Comparison of ENCODE assay signal across 8 mouse cellular contexts in the genomic region with DNA sequence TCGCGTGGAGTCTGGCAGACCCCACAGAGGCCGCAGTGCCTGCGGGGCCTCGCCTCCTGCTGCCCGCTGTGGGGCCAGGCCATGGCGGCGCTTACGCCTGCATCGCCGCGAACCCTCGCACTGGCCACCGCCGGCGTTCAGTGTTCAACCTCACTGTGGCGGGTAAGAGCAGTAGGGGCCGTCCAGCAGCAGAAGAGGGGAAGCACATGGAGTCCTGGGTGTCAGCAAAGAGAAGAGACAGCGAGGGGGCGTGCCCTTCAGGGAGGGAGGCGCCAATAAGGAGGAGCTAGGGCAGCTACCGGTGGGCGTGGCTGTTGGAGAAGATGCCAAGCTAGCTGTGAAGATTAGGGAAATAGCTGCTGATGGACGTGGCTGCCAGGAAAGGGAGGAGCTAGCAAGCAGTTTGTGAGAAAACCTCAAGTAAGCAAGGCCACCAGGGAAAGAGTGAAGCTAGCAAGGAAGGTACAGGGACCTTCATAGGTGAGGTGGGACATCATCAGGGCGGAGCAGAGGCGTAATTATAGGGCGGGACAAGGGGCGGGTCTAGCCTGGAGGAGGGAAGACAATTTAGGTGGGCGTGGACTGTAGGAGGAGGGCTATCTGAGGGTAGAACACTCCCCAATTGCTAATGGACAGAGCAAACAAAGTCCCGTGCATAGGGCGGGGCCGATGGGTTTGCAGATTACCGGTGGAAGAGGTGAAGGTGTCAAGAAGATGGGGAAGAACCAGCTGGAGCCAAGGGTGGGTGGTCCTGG. TPM values are rescaled to one million over a fixed set of nuclear protein-coding genes. Genes with fewer than 3 reads are reported as not detected.
DNase-seq lines count a peak whose midpoint lies in the region.

No protein-coding gene starts in this region.

- H3K4me1 ChIP-seq in hindbrain, embryonic 10.5 days (replicated peaks) = peaks cover 19% of the 10 kb centered on the region

- no peaks in the 10 kb centered on the region for H3K36me3 ChIP-seq in hindbrain, embryonic 10.5 days

- under 1% methylated on average over 33 of the region's 33 CpGs for WGBS in hindbrain, embryonic 10.5 days

- no peaks in the 10 kb centered on the region for H3K9me3 ChIP-seq in hindbrain, embryonic 10.5 days

- peak overlapping the region; percentile 61 for H3K4me3 ChIP-seq in hindbrain, embryonic 10.5 days

- peak; percentile 97 for DNase-seq in R1 (ENCODE audit: low read depth, low spot score)
- peak; percentile 84 to 91 for DNase-seq in cerebellum, postnatal 10 days
- peak; percentile 56 to 74 for DNase-seq in frontal cortex, adult 2 months (ENCODE audit: extremely low spot score in 1 of 2, low spot score in 1 of 2)
- peak; percentile 84 for DNase-seq in hindbrain, embryonic 10.5 days (ENCODE audit: low spot score)
- DNase-seq in layer of hippocampus, postnatal 10 days (ENCODE audit: low spot score in 2 of 2) = peak; percentile 82 to 85
- peak; percentile 91 for DNase-seq in lung, postnatal 14 days
- peak; percentile 86 for DNase-seq in ovary, postnatal 36 days (ENCODE audit: low spot score)
- peak; percentile 79 for DNase-seq in thymus, postnatal 14 days

- peaks cover 46% of the 10 kb centered on the region for H3K27me3 ChIP-seq in hindbrain, embryonic 10.5 days (ENCODE audit: insufficient read depth, poor library complexity, severe bottlenecking)

- H3K27ac ChIP-seq in hindbrain, embryonic 10.5 days = peak overlapping the region; percentile 67; the same call in 1 of the 2 replicates

RNA-seq across cellular contexts. Expression of a gene that starts 2.6 kb away (rescaled TPM):
- polyA plus RNA-seq in frontal cortex, adult 2 months (2012; rRNA removed) = 5.2 TPM in 2 replicates
- polyA plus RNA-seq in hindbrain, embryonic 10.5 days (2016; fragmentation: Nextera tagmentation; extraction: Ambion mirVana) = 1.5 and 3.8 TPM in 2 replicates
- total RNA-seq in layer of hippocampus, postnatal 10 days (2021) = 1 to 10 TPM; 3.6 to 5.5 TPM

RNA-seq across cellular contexts. Expression of a gene that starts 21.6 kb away (rescaled TPM):
- polyA plus RNA-seq in frontal cortex, adult 2 months (2012; rRNA removed) = 2.5 and 2.6 TPM in 2 replicates
- 0.47 and 0.51 TPM in 2 replicates for polyA plus RNA-seq in hindbrain, embryonic 10.5 days (2016; fragmentation: Nextera tagmentation; extraction: Ambion mirVana)
- 1 to 10 TPM; 2.0 to 2.1 TPM for total RNA-seq in layer of hippocampus, postnatal 10 days (2021)

RNA-seq across cellular contexts. Expression of a gene that starts 21.6 kb away (rescaled TPM):
- 80.7 and 97.8 TPM in 2 replicates for polyA plus RNA-seq in frontal cortex, adult 2 months (2012; rRNA removed)
- polyA plus RNA-seq in hindbrain, embryonic 10.5 days (2016; fragmentation: Nextera tagmentation; extraction: Ambion mirVana) = 226 and 249 TPM in 2 replicates
- 10 to 100 TPM; 61.8 to 68.0 TPM for total RNA-seq in layer of hippocampus, postnatal 10 days (2021)

RNA-seq across cellular contexts. Expression of a gene that starts 24.4 kb away (rescaled TPM):
- polyA plus RNA-seq in frontal cortex, adult 2 months (2012; rRNA removed) = 60.7 and 69.6 TPM in 2 replicates
- 0.80 and 2.2 TPM in 2 replicates for polyA plus RNA-seq in hindbrain, embryonic 10.5 days (2016; fragmentation: Nextera tagmentation; extraction: Ambion mirVana)
- 10 to 100 TPM; 51.1 to 51.6 TPM for total RNA-seq in layer of hippocampus, postnatal 10 days (2021)

RNA-seq across cellular contexts. Expression of a gene that starts 24.9 kb away (rescaled TPM):
- polyA plus RNA-seq in frontal cortex, adult 2 months (2012; rRNA removed) = not detected in 2 replicates
- polyA plus RNA-seq in hindbrain, embryonic 10.5 days (2016; fragmentation: Nextera tagmentation; extraction: Ambion mirVana) = not detected in 2 replicates
- not detected for total RNA-seq in layer of hippocampus, postnatal 10 days (2021)

Comparison
In these comparisons a context has a peak if more than half of its experiments do, and no peak if none do; other contexts are left out.
1. Peak in every context shown above with its lines: DNase-seq, H3K4me3 ChIP-seq and H3K27ac ChIP-seq.